Mouse (Mus musculus) layer of hippocampus, adult 8-10 months (tissue): ENCODE results near the gene Gipc1. TPM values are rescaled to one million over a fixed set of nuclear protein-coding genes. Genes with fewer than 3 reads are reported as not detected.

ENCODE experiments used
- total RNA-seq, 4 experiments: library from RNA; stranded (reverse); gene quantifications; 2 replicates each; pipeline ENCODE4 v1.2.4; 2022

Gene Gipc1
- total RNA-seq, 4 experiments from 2014 or later: 47.3 to 56.1 (median 52.2) TPM

Other genes starting within 250 kb of the Gipc1 start
- gene Scoc, start 194.3 kb upstream of the Gipc1 start, total RNA-seq: 100 to 1,000 TPM; 206 TPM
- gene Olfr370, start 116.9 kb upstream of the Gipc1 start, total RNA-seq: not detected
- gene Ndufb7, start 86.0 kb upstream of the Gipc1 start, total RNA-seq: 100 to 1,000 TPM in 3 of 4 experiments, 10 to 100 TPM in 1; 97.6 to 159 (median 131) TPM
- 100 to 1,000 TPM; 568 to 585 (median 584) TPM for gene Tecr, start 44.7 kb upstream of the Gipc1 start, total RNA-seq
- 10 to 100 TPM; 30.9 to 52.4 (median 41.9) TPM for gene Dnajb1, start 44.5 kb upstream of the Gipc1 start, total RNA-seq
- 1 to 10 TPM in 2 of 4 experiments, under 1 TPM in 2; 0.74 to 1.3 (median 1.1) TPM for gene Ptger1, start 14.0 kb downstream of the Gipc1 start, total RNA-seq
- gene Pkn1, start 46.5 kb downstream of the Gipc1 start, total RNA-seq: 10 to 100 TPM; 55.0 to 58.9 (median 56.5) TPM
- 10 to 100 TPM; 17.4 to 19.4 (median 19.0) TPM for gene Ddx39, start 62.5 kb downstream of the Gipc1 start, total RNA-seq
- gene Adgre5, start 88.6 kb downstream of the Gipc1 start, total RNA-seq: 10 to 100 TPM in 3 of 4 experiments, 1 to 10 TPM in 1; 9.9 to 13.4 (median 10.4) TPM
- gene Adgrl1, start 247.4 kb downstream of the Gipc1 start, total RNA-seq: 100 to 1,000 TPM; 287 to 307 (median 299) TPM